Mouse (Mus musculus) embryonic fibroblast, embryonic 13.5 days (primary cell): Measurements from ENCODE around the gene Gadd45a.

Source experiments
- CTCF ChIP-seq: IDR thresholded peaks from 2 replicates; pipeline ENCODE4 v1.5.1; 2011; ENCODE audit warnings: mild to moderate bottlenecking, control low read depth, low read length, moderate library complexity, borderline replicate concordance; ENCODE audit not compliant: insufficient read depth
- POLR2A ChIP-seq: IDR thresholded peaks from 2 replicates; pipeline ENCODE4 v1.6.1; 2011; ENCODE audit warnings: low read depth, mild to moderate bottlenecking, control low read depth, low read length, moderate library complexity

- TF ChIP-seq CTCF (no peak), POLR2A (no peak)
Observed at GRCm38 (mm10) chr6:66985500-66985899, 51.8 kb downstream of the Gadd45a start.
